Mouse (Mus musculus): ENCODE data around the gene Asb10. TPM values are rescaled to one million over a fixed set of nuclear protein-coding genes. Genes with fewer than 3 reads are reported as not detected.

Gene Asb10
- total and polyA plus RNA-seq, 3 experiments: 0.12 to 0.32 TPM; not detected in 1

DNA sequence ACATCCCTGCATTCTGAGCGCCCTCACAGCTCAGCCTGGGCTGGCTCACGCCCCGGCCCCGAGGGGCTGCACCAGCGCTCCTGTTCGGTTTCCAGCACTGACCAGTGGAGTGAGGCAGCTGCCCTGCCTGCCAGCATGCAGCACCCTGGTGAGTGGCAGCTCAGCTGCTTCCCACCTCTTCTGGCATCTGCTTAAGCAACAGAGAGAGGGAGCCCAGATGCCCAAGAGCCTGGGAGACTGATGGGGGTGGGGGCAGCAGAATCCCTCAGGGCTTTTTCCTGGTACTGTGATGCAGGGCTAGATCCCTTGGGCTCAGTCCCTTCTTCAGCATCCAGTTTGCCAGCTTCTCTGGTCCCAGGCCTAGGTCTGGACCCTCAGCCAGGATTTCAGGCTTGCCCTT is 44.0 kb downstream of the Asb10 start:
- H3K27ac ChIP-seq (ENCODE audit: control insufficient read depth, low read depth, low read length): no peak overlapping the region
- H3K36me3 ChIP-seq (ENCODE audit: control insufficient read depth in 1 of 2, insufficient read depth in 2 of 2, low read length in 2 of 2): peaks cover 0 to 17% of the 10 kb centered on the region in 2 experiments; a peak in 2 of 4 replicates
- DNase-seq (ENCODE audit: low read depth, low spot score): no peak
- H3K9ac ChIP-seq (ENCODE audit: control insufficient read depth, low read depth, low read length, poor library complexity, severe bottlenecking): no peak overlapping the region
- H3K79me2 ChIP-seq (ENCODE audit: control insufficient read depth, insufficient read depth, low read length, poor library complexity): no peaks in the 10 kb centered on the region
- H3K9me3 ChIP-seq (replicated peaks; ENCODE audit: insufficient read depth, low read length): no peaks in the 10 kb centered on the region
- H3K27me3 ChIP-seq (ENCODE audit: control insufficient read depth in 1 of 2, insufficient read depth in 2 of 2, low read length in 2 of 2): no peaks in the 10 kb centered on the region
- H3K4me1 ChIP-seq (ENCODE audit: control insufficient read depth in 1 of 2, insufficient read depth in 2 of 2, low read length in 2 of 2): no peaks in the 10 kb centered on the region
- TF ChIP-seq ZMIZ1 (IDR thresholded peaks at IDR 0.05; ENCODE audit: low read depth, low read length): no peak
- TF ChIP-seq MYC (IDR thresholded peaks at IDR 0.05; ENCODE audit: low read depth, low read length): no peak
- TF ChIP-seq CTCF (IDR thresholded peaks at IDR 0.05 in 2 of 3, conservative IDR thresholded peaks at IDR 0.05 in 1 of 3; ENCODE audit: control insufficient read depth in 1 of 3, insufficient read depth in 1 of 3, low read depth in 2 of 3, low read length in 3 of 3, poor library complexity in 1 of 3, severe bottlenecking in 1 of 3): no peak
- no peak overlapping the region for H3K4me3 ChIP-seq (ENCODE audit: control insufficient read depth in 1 of 2, insufficient read depth in 1 of 2, low read depth in 2 of 2, low read length in 2 of 2)

- no peak for TF ChIP-seq MYC (IDR thresholded peaks at IDR 0.05; ENCODE audit: low read depth, low read length)
- no peak for TF ChIP-seq MAZ (IDR thresholded peaks at IDR 0.05; ENCODE audit: low read depth, low read length)
- TF ChIP-seq MEF2A (IDR thresholded peaks at IDR 0.05; ENCODE audit: extremely low read depth, insufficient replicate concordance, low read depth, low read length, poor library complexity, severe bottlenecking): no peak
- no peak for TF ChIP-seq POLR2A (IDR thresholded peaks at IDR 0.05; ENCODE audit: control insufficient read depth in 1 of 2, insufficient read depth in 1 of 2, low read depth in 1 of 2, low read length in 2 of 2, poor library complexity in 1 of 2)
- TF ChIP-seq EP300 (IDR thresholded peaks at IDR 0.05; ENCODE audit: low read depth in 1 of 2, low read length in 2 of 2): no peak
- TF ChIP-seq ELF1 (IDR thresholded peaks at IDR 0.05; ENCODE audit: low read depth, low read length): no peak
- TF ChIP-seq KAT2A (conservative IDR thresholded peaks at IDR 0.05; ENCODE audit: low read depth, low read length): no peak
- TF ChIP-seq MAFK (IDR thresholded peaks at IDR 0.05; ENCODE audit: borderline replicate concordance, low read depth, low read length): no peak
- no peak for TF ChIP-seq TBP (IDR thresholded peaks at IDR 0.05; ENCODE audit: low read depth, low read length)
- no peak for TF ChIP-seq JUND (IDR thresholded peaks at IDR 0.05; ENCODE audit: low read depth, low read length)
- no peak for TF ChIP-seq E2F4 (IDR thresholded peaks at IDR 0.05; ENCODE audit: borderline replicate concordance, low read depth, low read length)
- no peak for TF ChIP-seq CTCF (IDR thresholded peaks at IDR 0.05 in 2 of 3, conservative IDR thresholded peaks at IDR 0.05 in 1 of 3; ENCODE audit: control insufficient read depth in 1 of 3, insufficient read depth in 1 of 3, low read depth in 2 of 3, low read length in 3 of 3, poor library complexity in 1 of 3, severe bottlenecking in 1 of 3)
- TF ChIP-seq USF2 (IDR thresholded peaks at IDR 0.05; ENCODE audit: borderline replicate concordance in 1 of 2, insufficient read depth in 1 of 2, low read depth in 1 of 2, low read length in 2 of 2): no peak
- TF ChIP-seq ZNF384 (IDR thresholded peaks at IDR 0.05; ENCODE audit: low read depth, low read length): no peak
- Histone ChIP-seq H3K27me3 (ENCODE audit: control insufficient read depth in 1 of 2, insufficient read depth in 2 of 2, low read length in 2 of 2) (no peaks in the 10 kb centered on the region), H3K9me3 (replicated peaks; ENCODE audit: insufficient read depth, low read length) (no peaks in the 10 kb centered on the region), H3K79me2 (ENCODE audit: control insufficient read depth, insufficient read depth, low read length, poor library complexity) (no peaks in the 10 kb centered on the region), H3K4me1 (ENCODE audit: control insufficient read depth in 1 of 2, insufficient read depth in 2 of 2, low read length in 2 of 2) (no peaks in the 10 kb centered on the region), H3K36me3 (ENCODE audit: control insufficient read depth in 1 of 2, insufficient read depth in 2 of 2, low read length in 2 of 2) (peaks cover 0 to 19% of the 10 kb centered on the region in 2 experiments; a peak in 2 of 4 replicates), H3K9ac (ENCODE audit: control insufficient read depth, low read depth, low read length, poor library complexity, severe bottlenecking) (no peak overlapping the region), H3K4me3 (ENCODE audit: control insufficient read depth in 1 of 2, insufficient read depth in 1 of 2, low read depth in 2 of 2, low read length in 2 of 2) (no peak overlapping the region), H3K27ac (ENCODE audit: control insufficient read depth, low read depth, low read length) (no peak overlapping the region)
- no peak for DNase-seq (ENCODE audit: low read depth, low spot score)
Observed at GRCm38 (mm10) chr5:24495019-24495418, 45.8 kb downstream of the Asb10 start.
